11 mouse cellular contexts compared by ENCODE assay signal in genomic region chr16:22260423-22261143, GRCm38 (mm10). TPM values are rescaled to one million over a fixed set of nuclear protein-coding genes. Genes with fewer than 3 reads are reported as not detected.
DNase-seq lines count a peak whose midpoint lies in the region; ATAC-seq lines count a peak whose summit lies in the region.
"Had no signal": no experiment of that assay in that cellular context is flagged by ENCODE, and none has a peak within 500 bp of the region (broad histone marks: within the 10 kb centered on the region; RNA-seq: fewer than 3 reads in every experiment).

No protein-coding gene starts in this region.

- no peak for ATAC-seq in heart, embryonic 11.5 days (replicated peaks; ENCODE audit: insufficient number of reproducible peaks, low FRiP score, low TSS enrichment)
- ATAC-seq in liver, embryonic 11.5 days (replicated peaks; ENCODE audit: low FRiP score): no peak
- ATAC-seq in embryonic facial prominence, embryonic 12.5 days (ENCODE audit: insufficient number of reproducible peaks, insufficient read depth, low FRiP score, low TSS enrichment): no peak
- no peak for ATAC-seq in midbrain, embryonic 15.5 days (replicated peaks)

- no peak overlapping the region for H3K27ac ChIP-seq in heart, embryonic 11.5 days (ENCODE audit: low read depth, low read length)
- H3K27ac ChIP-seq in liver, embryonic 11.5 days (ENCODE audit: low read depth, low read length): no peak overlapping the region
- H3K27ac ChIP-seq in embryonic facial prominence, embryonic 12.5 days: no peak overlapping the region
- H3K27ac ChIP-seq in midbrain, embryonic 15.5 days: no peak overlapping the region

- H3K4me2 ChIP-seq in heart, embryonic 11.5 days: 0 out of 2 replicates have a peak overlapping the region, but pooled peaks have one; percentile 4
- peak overlapping the region; percentile 22; the same call in 1 of the 2 replicates for H3K4me2 ChIP-seq in liver, embryonic 11.5 days
- H3K4me2 ChIP-seq in embryonic facial prominence, embryonic 12.5 days (replicated peaks): 0 out of 2 replicates have a peak overlapping the region, but pooled peaks have one; percentile 15
- H3K4me2 ChIP-seq in midbrain, embryonic 15.5 days: peak overlapping the region; percentile 3; the same call in 1 of the 2 replicates

- H3K4me1 ChIP-seq in heart, embryonic 11.5 days (ENCODE audit: control insufficient read depth, insufficient read depth, low read length): peaks cover 21% of the 10 kb centered on the region
- peaks cover 24% of the 10 kb centered on the region for H3K4me1 ChIP-seq in liver, embryonic 11.5 days (replicated peaks; ENCODE audit: control insufficient read depth, insufficient read depth, low read length)
- peaks cover 10% of the 10 kb centered on the region for H3K4me1 ChIP-seq in embryonic facial prominence, embryonic 12.5 days
- peaks cover 46% of the 10 kb centered on the region for H3K4me1 ChIP-seq in midbrain, embryonic 15.5 days

- H3K27me3 ChIP-seq in heart, embryonic 11.5 days (ENCODE audit: control insufficient read depth, insufficient read depth, low read length): no peaks in the 10 kb centered on the region
- H3K27me3 ChIP-seq in liver, embryonic 11.5 days (replicated peaks; ENCODE audit: control insufficient read depth, insufficient read depth, low read length): no peaks in the 10 kb centered on the region
- no peaks in the 10 kb centered on the region for H3K27me3 ChIP-seq in embryonic facial prominence, embryonic 12.5 days
- H3K27me3 ChIP-seq in midbrain, embryonic 15.5 days (replicated peaks): no peaks in the 10 kb centered on the region

- no peak for DNase-seq in heart, postnatal 25 days (ENCODE audit: low spot score)
- DNase-seq in liver, embryonic 11.5 days (ENCODE audit: low spot score): no peak
- DNase-seq in liver: no peak
- DNase-seq in urinary bladder, postnatal 4 days (ENCODE audit: low spot score in 2 of 2): no peak
- no peak for DNase-seq in Muller cell, postnatal 12 days (ENCODE audit: inconsistent ontology term)
- DNase-seq: gastrocnemius, postnatal 25 days; right cerebral cortex, postnatal 14 days; thymus, adult 18-20 months had no signal

- no peak overlapping the region for H3K4me3 ChIP-seq in heart, embryonic 11.5 days (ENCODE audit: low read depth, low read length)
- 0 out of 2 replicates have a peak overlapping the region, but pooled peaks have one; percentile 8 for H3K4me3 ChIP-seq in liver, embryonic 11.5 days (ENCODE audit: low read depth, low read length)
- no peak overlapping the region for H3K4me3 ChIP-seq in embryonic facial prominence, embryonic 12.5 days
- H3K4me3 ChIP-seq in midbrain, embryonic 15.5 days: no peak overlapping the region

- H3K9ac ChIP-seq in heart, embryonic 11.5 days (ENCODE audit: low read depth, low read length): no peak overlapping the region
- H3K9ac ChIP-seq in liver, embryonic 11.5 days (ENCODE audit: low read depth, low read length): no peak overlapping the region
- no peak overlapping the region for H3K9ac ChIP-seq in embryonic facial prominence, embryonic 12.5 days
- no peak overlapping the region for H3K9ac ChIP-seq in midbrain, embryonic 15.5 days

- 65% methylated on average over 3 of the region's 3 CpGs for WGBS in heart, embryonic 11.5 days (ENCODE audit: insufficient replicate concordance)
- 67% methylated on average over 3 of the region's 3 CpGs for WGBS in liver, embryonic 11.5 days
- WGBS in embryonic facial prominence, embryonic 12.5 days: 71% methylated on average over 3 of the region's 3 CpGs
- WGBS in midbrain, embryonic 15.5 days: 52% methylated on average over 3 of the region's 3 CpGs

- H3K36me3 ChIP-seq in heart, embryonic 11.5 days (ENCODE audit: control insufficient read depth, insufficient read depth, low read length): no peaks in the 10 kb centered on the region
- H3K36me3 ChIP-seq in liver, embryonic 11.5 days (ENCODE audit: control insufficient read depth, insufficient read depth, low read length): peaks cover 1% of the 10 kb centered on the region
- no peaks in the 10 kb centered on the region for H3K36me3 ChIP-seq in embryonic facial prominence, embryonic 12.5 days
- H3K36me3 ChIP-seq in midbrain, embryonic 15.5 days (replicated peaks): no peaks in the 10 kb centered on the region

- intact Hi-C loops in heart, postnatal 25 days (cut with DNase I): loop anchor here (5.0 kb wide), 1 partner anchor 98 kb away; the partner anchor contains the start of gene Igf2bp2

- H3K9me3 ChIP-seq in heart, embryonic 11.5 days (replicated peaks; ENCODE audit: control insufficient read depth, low read length): no peaks in the 10 kb centered on the region
- no peaks in the 10 kb centered on the region for H3K9me3 ChIP-seq in liver, embryonic 11.5 days (ENCODE audit: control insufficient read depth, low read length)
- H3K9me3 ChIP-seq in embryonic facial prominence, embryonic 12.5 days: no peaks in the 10 kb centered on the region
- no peaks in the 10 kb centered on the region for H3K9me3 ChIP-seq in midbrain, embryonic 15.5 days

RNA-seq across cellular contexts. Expression of gene Tra2b, which starts 5.2 kb away (rescaled TPM):
- 245 and 250 TPM in 2 replicates for polyA plus RNA-seq in heart, embryonic 11.5 days (2014; fragmentation: Nextera tagmentation; extraction: Ambion mirVana)
- 10 to 100 TPM; 39.9 to 44.1 TPM for total RNA-seq in heart, postnatal 25 days (2021)
- 331 and 367 TPM in 2 replicates for polyA plus RNA-seq in liver, embryonic 11.5 days (2014; fragmentation: Nextera tagmentation; extraction: Ambion mirVana)
- 445 and 463 TPM in 2 replicates for polyA plus RNA-seq in embryonic facial prominence, embryonic 12.5 days (2016; fragmentation: Nextera tagmentation; extraction: Ambion mirVana)
- polyA plus RNA-seq in midbrain, embryonic 15.5 days (2015; fragmentation: Nextera tagmentation; extraction: Ambion mirVana): 258 and 265 TPM in 2 replicates
